Mouse (Mus musculus): ENCODE measurements around the gene Mgst3. TPM values are rescaled to one million over a fixed set of nuclear protein-coding genes. Genes with fewer than 3 reads are reported as not detected.

The Mgst3 gene
- polyA plus RNA-seq, 1 experiment from 2014 or later: 20.3 TPM

- H3K4me3 ChIP-seq (ENCODE audit: inconsistent target): no peak overlapping the region
- no peak overlapping the region for H3K27ac ChIP-seq
- 81% methylated on average over 7 of the region's 8 CpGs for WGBS (ENCODE audit: missing documents)
- H3K79me2 ChIP-seq (ENCODE audit: inconsistent target): peaks cover 27% of the 10 kb centered on the region
- peaks cover 6% of the 10 kb centered on the region; the same call in 1 of the 2 replicates for H3K36me3 ChIP-seq (ENCODE audit: inconsistent target)
Observed at GRCm38 (mm10) chr1:167381050-167382015, 12.3 kb downstream of the Mgst3 start.

- Histone ChIP-seq H3K27ac (no peak overlapping the region), H3K36me3 (ENCODE audit: inconsistent target) (peaks cover 6% of the 10 kb centered on the region; the same call in 1 of the 2 replicates), H3K4me3 (ENCODE audit: inconsistent target) (no peak overlapping the region), H3K79me2 (ENCODE audit: inconsistent target) (peaks cover 21% of the 10 kb centered on the region)
- WGBS (ENCODE audit: missing documents): 100% methylated on average over 2 of the region's 2 CpGs
Observed at GRCm38 (mm10) chr1:167380223-167380622, 13.4 kb downstream of the Mgst3 start.

GRCm38 (mm10) chr1:167379751-167380150, 13.9 kb downstream of the Mgst3 start:
- Histone ChIP-seq H3K4me3 (ENCODE audit: inconsistent target) (no peak overlapping the region), H3K79me2 (ENCODE audit: inconsistent target) (peaks cover 21% of the 10 kb centered on the region), H3K36me3 (ENCODE audit: inconsistent target) (peaks cover 6% of the 10 kb centered on the region; the same call in 1 of the 2 replicates), H3K27ac (no peak overlapping the region)
- WGBS (ENCODE audit: missing documents): 88% methylated on average over 5 of the region's 5 CpGs

- Histone ChIP-seq H3K36me3 (ENCODE audit: inconsistent target) (peaks cover 12% of the 10 kb centered on the region; the same call in 1 of the 2 replicates), H3K27ac (no peak overlapping the region), H3K79me2 (ENCODE audit: inconsistent target) (peaks cover 18% of the 10 kb centered on the region; the same call in 1 of the 2 replicates), H3K4me3 (ENCODE audit: inconsistent target) (no peak overlapping the region)
- 94% methylated on average over 6 of the region's 6 CpGs for WGBS (ENCODE audit: missing documents)
Observed at GRCm38 (mm10) chr1:167378019-167378418, 15.6 kb downstream of the Mgst3 start.

DNA sequence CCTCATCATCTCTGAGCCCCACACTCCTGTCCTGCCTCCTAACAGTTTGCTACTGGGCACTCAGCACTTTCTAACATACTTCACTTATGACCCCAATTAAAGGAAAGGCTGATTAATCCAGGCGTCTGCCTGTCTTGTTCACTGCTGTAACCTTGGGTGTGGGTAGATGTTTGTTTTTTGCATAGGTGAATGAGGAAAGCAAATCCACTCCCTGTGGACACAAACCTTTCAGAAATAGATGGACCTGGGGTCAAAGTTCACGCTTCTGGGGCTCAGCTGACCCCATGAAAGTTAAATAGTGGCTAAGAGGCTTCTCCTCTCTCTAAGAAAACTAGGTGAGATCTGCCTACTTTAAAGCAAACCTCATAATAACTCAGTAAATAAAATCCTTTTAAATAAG, 18.7 kb downstream of the Mgst3 start:
- Histone ChIP-seq H3K27ac (no peak overlapping the region), H3K36me3 (ENCODE audit: inconsistent target) (peaks cover 12% of the 10 kb centered on the region; the same call in 1 of the 2 replicates), H3K79me2 (ENCODE audit: inconsistent target) (no peaks in the 10 kb centered on the region), H3K4me3 (ENCODE audit: inconsistent target) (no peak overlapping the region)
- WGBS (ENCODE audit: missing documents): 86% methylated on average over 1 of the region's 2 CpGs

GRCm38 (mm10) chr1:167374003-167374784, 19.4 kb downstream of the Mgst3 start:
- peaks cover 14% of the 10 kb centered on the region; the same call in 1 of the 2 replicates for H3K36me3 ChIP-seq (ENCODE audit: inconsistent target)
- no peaks in the 10 kb centered on the region for H3K79me2 ChIP-seq (ENCODE audit: inconsistent target)
- 57% methylated on average over 14 of the region's 15 CpGs for WGBS (ENCODE audit: missing documents)
- H3K27ac ChIP-seq: no peak overlapping the region
- no peak overlapping the region for H3K4me3 ChIP-seq (ENCODE audit: inconsistent target)

DNA sequence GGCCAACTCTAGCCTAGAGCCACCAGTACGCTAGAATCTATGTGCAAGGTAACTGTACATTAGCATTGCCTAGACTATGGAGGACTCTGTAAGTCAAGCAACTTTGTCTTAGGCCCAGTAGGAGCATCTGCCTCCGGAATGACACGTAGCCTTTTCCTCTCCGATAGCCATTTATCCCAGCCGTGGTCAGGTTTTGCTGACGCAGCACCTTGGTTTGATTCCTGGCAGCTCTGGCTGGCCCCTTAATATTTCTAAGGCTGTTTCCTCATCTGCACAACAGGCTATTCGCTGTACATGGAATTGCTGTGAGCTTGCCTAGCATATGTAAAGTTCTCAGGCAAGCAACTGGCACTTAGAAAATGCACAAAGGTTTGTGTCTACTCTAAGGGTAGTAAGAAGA, 20.9 kb downstream of the Mgst3 start:
- H3K36me3 ChIP-seq (ENCODE audit: inconsistent target): peaks cover 28% of the 10 kb centered on the region; the same call in 1 of the 2 replicates
- no peaks in the 10 kb centered on the region for H3K79me2 ChIP-seq (ENCODE audit: inconsistent target)
- H3K4me3 ChIP-seq (ENCODE audit: inconsistent target): no peak overlapping the region
- H3K27ac ChIP-seq: no peak overlapping the region
- 90% methylated on average over 7 of the region's 7 CpGs for WGBS (ENCODE audit: missing documents)

GRCm38 (mm10) chr1:167369905-167370304, 23.7 kb downstream of the Mgst3 start:
- no peaks in the 10 kb centered on the region for H3K79me2 ChIP-seq (ENCODE audit: inconsistent target)
- no peak overlapping the region for H3K27ac ChIP-seq
- WGBS (ENCODE audit: missing documents): 5% methylated on average over 7 of the region's 7 CpGs
- no peak overlapping the region for H3K4me3 ChIP-seq (ENCODE audit: inconsistent target)
- H3K36me3 ChIP-seq (ENCODE audit: inconsistent target): peaks cover 49% of the 10 kb centered on the region

- 91% methylated on average over 7 of the region's 7 CpGs for WGBS (ENCODE audit: missing documents)
- Histone ChIP-seq H3K4me3 (ENCODE audit: inconsistent target) (no peak overlapping the region), H3K79me2 (ENCODE audit: inconsistent target) (no peaks in the 10 kb centered on the region), H3K36me3 (ENCODE audit: inconsistent target) (peaks cover 55% of the 10 kb centered on the region), H3K27ac (no peak overlapping the region)
Observed at GRCm38 (mm10) chr1:167368513-167368912, 25.1 kb downstream of the Mgst3 start.

DNA sequence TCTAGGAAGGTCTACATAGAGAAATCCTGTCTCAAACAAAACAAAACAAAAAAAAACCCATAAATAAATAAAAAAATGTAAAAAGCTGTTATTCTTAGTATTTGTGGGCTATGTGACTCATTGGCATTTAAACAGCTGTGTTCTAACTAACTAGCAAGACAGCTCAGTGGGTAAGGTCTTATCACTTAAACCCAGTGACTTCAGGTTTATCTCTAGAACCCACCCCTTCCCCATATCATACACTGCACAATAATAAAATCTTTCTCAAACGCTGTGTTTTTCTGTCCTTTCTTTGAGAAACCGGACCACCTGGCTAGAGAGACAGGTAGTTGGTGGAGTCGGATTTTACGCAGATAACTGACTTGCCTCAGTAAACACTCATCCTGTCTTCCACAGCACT, 25.6 kb downstream of the Mgst3 start:
- 88% methylated on average over 4 of the region's 4 CpGs for WGBS (ENCODE audit: missing documents)

GRCm38 (mm10) chr1:167366621-167367020, 27.0 kb downstream of the Mgst3 start:
- Histone ChIP-seq H3K27ac (no peak overlapping the region), H3K4me3 (ENCODE audit: inconsistent target) (no peak overlapping the region), H3K36me3 (ENCODE audit: inconsistent target) (peaks cover 69% of the 10 kb centered on the region), H3K79me2 (ENCODE audit: inconsistent target) (no peaks in the 10 kb centered on the region)
- 92% methylated on average over 6 of the region's 6 CpGs for WGBS (ENCODE audit: missing documents)

More for the DNA sequence above, 25.6 kb downstream of the Mgst3 start:
- Histone ChIP-seq H3K36me3 (ENCODE audit: inconsistent target) (peaks cover 59% of the 10 kb centered on the region), H3K4me3 (ENCODE audit: inconsistent target) (no peak overlapping the region), H3K27ac (no peak overlapping the region), H3K79me2 (ENCODE audit: inconsistent target) (no peaks in the 10 kb centered on the region)

GRCm38 (mm10) chr1:167365808-167366207, 27.8 kb downstream of the Mgst3 start:
- H3K36me3 ChIP-seq (ENCODE audit: inconsistent target): peaks cover 76% of the 10 kb centered on the region
- H3K79me2 ChIP-seq (ENCODE audit: inconsistent target): no peaks in the 10 kb centered on the region
- 91% methylated on average over 7 of the region's 7 CpGs for WGBS (ENCODE audit: missing documents)
- H3K4me3 ChIP-seq (ENCODE audit: inconsistent target): no peak overlapping the region
- H3K27ac ChIP-seq: no peak overlapping the region

DNA sequence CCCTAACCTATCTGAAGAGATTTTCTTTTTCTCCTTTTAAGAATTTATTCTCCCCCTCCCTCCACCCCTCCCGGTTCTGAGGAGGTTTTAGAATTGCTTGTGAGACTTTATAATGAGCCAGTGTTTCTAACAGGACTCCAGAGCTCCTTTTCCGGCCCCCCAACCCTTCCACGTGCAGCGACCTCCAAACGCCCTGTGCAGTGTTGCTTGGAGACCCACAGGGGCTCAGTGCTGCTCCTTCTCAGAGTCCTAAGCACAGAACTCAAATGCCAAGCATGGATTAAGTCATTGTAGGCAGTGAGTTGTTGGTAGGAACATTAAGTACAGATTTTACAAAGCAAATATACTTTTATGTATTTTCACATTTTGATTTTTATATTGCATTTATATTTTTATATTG, 30.3 kb downstream of the Mgst3 start:
- no peaks in the 10 kb centered on the region for H3K79me2 ChIP-seq (ENCODE audit: inconsistent target)
- WGBS (ENCODE audit: missing documents): 92% methylated on average over 5 of the region's 5 CpGs
- no peak overlapping the region for H3K4me3 ChIP-seq (ENCODE audit: inconsistent target)
- H3K27ac ChIP-seq: no peak overlapping the region
- peaks cover 77% of the 10 kb centered on the region for H3K36me3 ChIP-seq (ENCODE audit: inconsistent target)

- WGBS (ENCODE audit: missing documents): 91% methylated on average over 4 of the region's 4 CpGs
- no peak overlapping the region for H3K27ac ChIP-seq
- H3K4me3 ChIP-seq (ENCODE audit: inconsistent target): no peak overlapping the region
- no peaks in the 10 kb centered on the region for H3K79me2 ChIP-seq (ENCODE audit: inconsistent target)
- peaks cover 77% of the 10 kb centered on the region for H3K36me3 ChIP-seq (ENCODE audit: inconsistent target)
Observed at GRCm38 (mm10) chr1:167362819-167363218, 30.8 kb downstream of the Mgst3 start.

Measured in macrophage (primary cell).